Mouse (Mus musculus) lung, adult 2 months (tissue): ENCODE results near the gene Hhatl. TPM values are rescaled to one million over a fixed set of nuclear protein-coding genes. Genes with fewer than 3 reads are reported as not detected.
A peak's percentile ranks its signal among the peaks of the same experiment; 100 is the strongest.

Experiments used
- DNase-seq: peaks from one replicate; pipeline ENCODE4 v3.0.0; 2022
- H3K4me1 ChIP-seq: fragments of 200-500 bp; 2 replicates; pipeline ENCODE4 v1.6.1; 2011; ENCODE audit warnings: low read length; ENCODE audit not compliant: control insufficient read depth, insufficient read depth
- H3K4me3 ChIP-seq: fragments of 200-500 bp; replicated peaks from 2 replicates; pipeline ENCODE3; 2011; ENCODE audit warnings: low read depth, mild to moderate bottlenecking, control low read depth, low read length; ENCODE audit errors: extremely low read depth
- CTCF ChIP-seq: fragments of 200-500 bp; IDR thresholded peaks from 2 replicates; pipeline ENCODE4 v1.5.1; 2011; ENCODE audit warnings: mild to moderate bottlenecking, low read length, control low read depth; ENCODE audit not compliant: insufficient read depth
- POLR2A ChIP-seq: fragments of 200-500 bp; IDR thresholded peaks from 2 replicates; pipeline ENCODE4 v1.6.1; 2011; ENCODE audit warnings: low read depth, mild to moderate bottlenecking, control low read depth, low read length, borderline replicate concordance; ENCODE audit errors: extremely low read depth
- WGBS: fragments of 180-500 bp; shearing (Covaris S2); methylation state at CpG from one replicate; pipeline ENCODE4 v1.1.7; 2018; 5-methylcytosine and 5-hydroxymethylcytosine counted together
- polyA plus RNA-seq: library from polyadenylated mRNA; depleted of rRNA; stranded (reverse); fragments of >200 nt; gene quantifications from 2 replicates; pipeline ENCODE4 v1.2.3, GENCODE M21; 2012

The Hhatl gene
- polyA plus RNA-seq, 1 experiment = 11.0 TPM

DNA sequence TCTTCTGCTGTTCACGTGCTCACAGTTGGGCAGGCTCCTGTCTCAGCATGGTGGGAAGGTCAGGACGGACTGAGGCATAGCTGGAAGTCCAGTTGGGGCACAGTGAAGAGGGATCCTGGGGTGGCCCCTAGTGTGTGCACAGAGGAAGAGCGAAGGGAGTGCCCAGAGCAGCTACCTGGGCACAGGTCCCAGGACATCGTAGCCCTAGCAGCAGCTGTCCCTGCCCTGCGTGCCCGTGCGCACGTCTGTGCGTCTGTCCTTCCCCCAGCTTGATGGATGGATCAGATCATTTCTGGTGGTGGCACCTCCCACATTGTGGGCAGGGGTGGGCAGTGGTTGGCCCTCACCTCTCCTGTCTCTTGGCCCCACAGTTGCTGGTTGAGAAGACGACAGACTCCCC lies 30.1 kb downstream of the Hhatl start:
- H3K4me3 ChIP-seq = no peak overlapping the region
- no peak for DNase-seq
- 92% methylated on average over 10 of the region's 10 CpGs for WGBS
- H3K4me1 ChIP-seq = peaks cover 6% of the 10 kb centered on the region
- TF ChIP-seq POLR2A (no peak), CTCF (no peak)

DNA sequence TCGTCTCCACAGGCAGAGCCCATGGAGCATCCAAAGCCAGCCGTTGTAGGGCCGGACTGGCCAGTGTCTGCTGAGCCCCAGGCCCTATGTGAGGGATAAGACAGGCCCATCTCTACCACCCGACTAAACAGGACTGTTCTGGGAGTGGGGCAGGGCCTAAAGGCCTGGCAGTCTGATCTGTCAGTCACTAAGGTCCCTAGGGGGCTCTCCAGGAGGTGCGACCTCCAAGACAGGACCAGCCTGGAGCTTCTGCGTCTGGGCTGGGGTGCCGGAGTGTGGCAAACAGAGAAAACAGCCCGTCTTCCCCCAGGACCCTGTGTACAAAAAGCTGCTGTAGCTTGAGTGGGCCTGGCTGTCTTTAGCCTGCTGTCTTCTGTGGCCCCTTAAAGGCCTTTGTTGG lies 30.5 kb downstream of the Hhatl start:
- Histone ChIP-seq H3K4me3 (no peak overlapping the region), H3K4me1 (peaks cover 6% of the 10 kb centered on the region)
- DNase-seq = no peak
- 84% methylated on average over 8 of the region's 8 CpGs for WGBS
- TF ChIP-seq CTCF (no peak), POLR2A (no peak)

DNA sequence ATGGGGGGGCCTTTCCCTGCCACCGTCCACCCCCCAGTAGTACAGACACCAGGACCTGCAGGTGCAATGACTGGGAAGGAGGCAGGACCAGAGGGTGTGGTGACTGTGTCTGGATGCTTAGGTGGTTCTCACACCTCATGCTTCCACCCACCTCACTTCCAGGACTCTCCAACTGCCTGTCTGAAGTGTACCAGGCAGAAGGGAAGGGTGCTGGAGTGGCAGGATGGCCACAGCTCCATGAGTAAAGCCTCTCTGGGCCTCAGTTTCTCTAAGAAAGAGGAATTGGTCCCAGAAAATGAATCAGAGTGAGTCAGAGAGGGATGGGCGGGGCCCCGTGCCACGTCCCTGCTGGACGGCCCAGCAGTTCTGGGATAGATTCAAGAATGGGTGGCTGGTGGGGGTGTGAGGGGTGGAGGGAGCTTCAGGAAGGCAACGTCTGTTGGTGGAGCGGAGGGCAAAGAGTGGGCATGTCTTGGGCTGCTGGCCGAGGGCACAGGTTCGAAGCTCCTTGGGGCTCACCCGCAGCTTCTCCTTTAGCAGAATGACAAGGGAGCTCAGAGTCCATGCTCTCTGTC lies 31.1 kb downstream of the Hhatl start:
- 67% methylated on average over 10 of the region's 10 CpGs for WGBS
- Histone ChIP-seq H3K4me1 (peaks cover 6% of the 10 kb centered on the region), H3K4me3 (no peak overlapping the region)
- no peak for TF ChIP-seq CTCF
- no peak for DNase-seq

DNA sequence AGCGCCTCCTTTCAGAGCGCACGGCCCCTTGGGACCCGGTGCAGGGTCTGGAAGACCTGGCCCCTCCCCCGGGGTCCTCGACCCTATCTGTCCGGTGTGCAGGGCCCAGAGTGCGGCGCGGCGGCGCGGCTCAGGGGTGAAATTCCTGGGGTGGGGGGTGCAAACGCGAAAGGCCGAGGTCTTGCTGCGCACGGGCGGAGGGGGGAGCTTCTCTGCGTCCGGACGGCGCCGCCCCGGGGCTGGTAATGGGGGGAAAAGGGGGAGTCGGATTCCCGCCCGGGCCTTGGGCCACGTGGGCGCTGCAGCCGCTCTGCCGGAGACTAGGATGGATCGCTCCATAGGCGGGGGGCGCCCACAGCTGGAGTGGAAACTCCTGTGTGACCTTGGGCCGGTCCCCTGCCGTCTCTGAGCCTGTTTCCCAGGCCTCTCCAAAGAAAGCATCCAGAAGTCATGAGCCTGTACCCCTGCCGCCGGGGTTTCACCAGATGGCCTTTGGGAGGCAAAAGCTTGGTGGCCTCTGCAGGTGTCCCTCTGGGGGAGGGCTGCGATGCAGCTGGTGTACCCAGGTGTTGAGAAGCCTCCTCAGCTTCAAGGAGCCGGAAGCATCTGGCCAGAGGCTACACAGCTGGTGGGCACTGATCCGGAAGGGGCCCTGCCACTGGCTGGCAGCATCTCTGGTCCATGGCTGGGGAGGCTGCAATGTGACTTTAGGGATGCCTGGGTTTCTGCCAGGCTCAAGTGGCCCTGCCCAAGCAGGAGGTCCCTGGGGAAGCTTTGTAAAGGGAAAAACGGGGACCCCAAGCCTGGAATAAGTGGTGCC lies 31.8 kb downstream of the Hhatl start:
- Histone ChIP-seq H3K4me1 (peaks cover 6% of the 10 kb centered on the region), H3K4me3 (peak overlapping the region; percentile 73)
- TF ChIP-seq POLR2A (no peak), CTCF (no peak)
- WGBS = 3% methylated on average over 42 of the region's 43 CpGs
- DNase-seq = peak; percentile 51

DNA sequence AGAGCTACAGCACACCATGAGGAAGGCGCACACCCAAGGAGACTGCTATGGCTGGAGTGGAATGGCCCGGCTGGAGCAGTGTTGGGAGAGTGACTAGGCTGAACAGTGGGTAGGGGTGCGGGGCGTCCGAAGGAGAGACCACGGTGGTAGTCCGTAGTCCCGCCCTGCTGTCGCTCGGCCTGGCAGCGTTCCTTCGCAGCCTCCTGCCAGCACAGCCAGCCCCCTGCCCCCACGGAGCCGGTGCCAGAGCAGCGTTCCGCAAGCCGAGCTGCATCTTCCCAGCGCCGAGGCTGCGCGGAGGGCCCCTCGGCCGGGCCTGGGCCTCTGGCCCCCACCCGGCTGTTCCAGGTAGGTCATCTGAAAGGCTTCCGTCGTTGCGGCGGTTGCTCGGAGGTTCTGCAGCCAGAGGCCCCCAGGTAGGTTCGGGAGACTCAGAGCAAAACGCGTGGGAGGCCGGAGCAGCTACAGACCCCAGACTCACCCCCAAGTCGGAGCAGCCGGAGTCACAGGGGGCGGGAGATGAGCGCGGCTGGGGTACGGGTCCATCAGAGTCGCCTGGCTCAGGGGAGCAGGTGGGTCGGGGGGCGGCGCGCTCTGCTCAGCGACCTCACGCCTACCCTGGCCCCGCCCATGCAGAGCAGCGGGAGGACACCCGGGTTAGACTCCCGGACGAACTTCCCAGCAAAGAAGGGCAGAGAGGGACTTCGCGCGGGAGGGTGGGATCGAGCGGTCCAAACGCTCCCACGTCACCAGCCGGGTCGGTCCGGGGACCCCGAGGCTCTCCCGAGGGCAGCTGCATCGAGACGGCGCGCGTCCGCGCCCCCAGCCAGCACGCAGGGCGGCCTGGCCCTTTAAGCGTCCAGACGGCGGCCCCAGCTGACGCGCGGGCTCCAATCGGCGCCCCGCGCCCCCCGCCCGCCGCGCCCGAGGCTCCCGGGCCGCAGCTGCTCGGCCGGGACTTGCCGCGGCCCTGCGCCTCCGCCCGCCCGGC lies 32.9 kb downstream of the Hhatl start, which contains the start of gene Zfp651:
Zfp651 (plus strand) TSS at position 240 of the 991 bp plus-strand sequence.
- Histone ChIP-seq H3K4me1 (peaks cover 6% of the 10 kb centered on the region), H3K4me3 (peak within 1 kb of the TSS; percentile 77)
- WGBS = 2% methylated on average over 89 of the region's 97 CpGs
- peak; percentile 46 for DNase-seq
- TF ChIP-seq POLR2A = no peak

DNA sequence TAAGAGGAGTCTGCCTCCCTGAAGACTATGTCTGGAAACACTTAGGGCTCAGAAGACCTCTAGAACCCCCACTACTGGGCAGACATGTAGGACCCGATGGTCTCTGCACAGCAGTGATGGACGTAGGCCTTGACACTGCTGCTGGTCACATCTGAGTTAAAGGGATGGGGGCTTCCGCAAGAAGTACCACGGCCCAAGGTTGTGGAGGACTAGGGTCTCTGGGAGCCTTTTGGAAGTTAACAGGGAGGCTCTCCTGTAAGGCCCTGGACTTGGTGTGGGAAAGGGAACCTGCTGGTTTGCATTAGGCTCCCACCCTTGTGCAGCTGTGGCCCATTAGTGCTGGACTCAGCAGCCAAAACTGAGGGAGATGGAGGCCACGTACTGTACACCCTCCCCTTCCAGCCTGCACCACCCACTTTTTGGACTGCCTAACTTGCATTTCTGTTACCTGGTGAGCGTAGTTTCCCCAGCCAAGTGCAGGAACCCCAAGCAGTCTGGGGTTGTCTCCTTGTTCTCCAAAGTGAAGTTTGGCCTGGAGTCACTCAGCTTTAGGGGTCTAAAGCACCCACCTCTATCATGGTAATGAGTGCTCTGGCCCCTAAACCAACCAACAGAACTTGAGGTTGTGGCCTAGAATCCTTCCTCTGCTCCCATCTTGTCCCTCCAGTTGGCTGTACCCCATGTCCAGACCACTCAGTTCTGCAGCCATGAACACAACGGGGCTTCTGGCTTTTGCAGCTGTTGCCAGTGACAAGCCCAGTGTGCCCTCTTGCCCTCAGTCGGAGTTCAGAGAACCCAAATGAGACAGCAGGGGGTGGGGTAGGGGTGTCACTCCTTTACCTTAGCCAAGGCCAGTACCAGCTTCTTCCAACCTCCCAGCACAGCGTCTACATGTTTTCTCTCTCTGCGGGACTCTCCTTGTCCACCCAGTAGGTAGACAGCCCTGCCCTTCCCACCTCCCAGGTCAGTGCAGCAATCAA lies 34.2 kb downstream of the Hhatl start:
- H3K4me3 ChIP-seq = no peak overlapping the region

DNA sequence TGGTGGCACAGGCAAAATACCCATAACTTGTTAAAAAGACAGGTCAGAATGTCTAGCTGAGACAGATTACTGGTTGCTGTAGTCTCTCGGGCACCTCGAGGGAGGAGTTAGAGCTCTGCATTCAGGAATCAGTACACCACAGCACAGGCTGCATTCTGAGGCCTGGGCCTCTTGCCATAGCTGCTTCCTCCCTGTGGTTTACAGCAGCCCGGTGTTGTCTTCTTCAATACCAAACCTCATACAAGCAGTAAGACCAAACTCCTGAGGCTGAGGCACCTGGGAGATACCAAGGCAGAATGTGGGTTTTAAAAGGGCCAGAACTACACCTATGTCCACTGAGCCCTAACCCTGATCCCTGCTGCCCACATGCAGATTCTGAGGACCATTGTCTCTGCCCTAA lies 34.9 kb downstream of the Hhatl start:
- DNase-seq = no peak
- Histone ChIP-seq H3K4me1 (peaks cover 6% of the 10 kb centered on the region), H3K4me3 (no peak overlapping the region)
- 15% methylated on average over 3 of the region's 3 CpGs for WGBS
- no peak for TF ChIP-seq CTCF
- no peak for TF ChIP-seq POLR2A

More for the DNA sequence above, 34.2 kb downstream of the Hhatl start:
- 51% methylated on average over 10 of the region's 10 CpGs for WGBS
- H3K4me1 ChIP-seq = peaks cover 6% of the 10 kb centered on the region
- no peak for DNase-seq
- TF ChIP-seq POLR2A (no peak), CTCF (no peak)

DNA sequence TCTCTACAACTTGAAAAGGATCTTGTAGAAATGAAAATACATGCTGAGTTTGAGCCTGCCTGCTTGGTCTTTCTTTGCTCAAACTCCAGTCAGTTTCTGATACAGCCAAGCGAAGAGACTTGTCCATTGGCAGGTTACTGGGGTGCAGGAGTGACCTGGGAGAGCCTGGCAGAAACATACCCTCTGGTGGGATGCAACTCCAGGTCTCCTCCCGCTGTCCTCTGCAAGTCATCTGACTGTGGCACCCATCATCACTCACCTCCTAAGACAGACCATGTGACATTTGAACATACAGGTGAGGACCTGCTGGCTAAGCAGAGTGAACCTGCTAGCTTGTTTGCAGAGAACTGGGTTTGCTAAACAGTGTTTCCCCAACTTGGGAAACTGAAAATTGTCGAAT lies 35.5 kb downstream of the Hhatl start:
- H3K4me3 ChIP-seq = no peak overlapping the region
- 86% methylated on average over 3 of the region's 3 CpGs for WGBS
- no peak for DNase-seq
- H3K4me1 ChIP-seq = peaks cover 6% of the 10 kb centered on the region
- no peak for TF ChIP-seq POLR2A
- TF ChIP-seq CTCF = no peak
